Comparison of ENCODE assay signal across 17 mouse cellular contexts in the genomic region with DNA sequence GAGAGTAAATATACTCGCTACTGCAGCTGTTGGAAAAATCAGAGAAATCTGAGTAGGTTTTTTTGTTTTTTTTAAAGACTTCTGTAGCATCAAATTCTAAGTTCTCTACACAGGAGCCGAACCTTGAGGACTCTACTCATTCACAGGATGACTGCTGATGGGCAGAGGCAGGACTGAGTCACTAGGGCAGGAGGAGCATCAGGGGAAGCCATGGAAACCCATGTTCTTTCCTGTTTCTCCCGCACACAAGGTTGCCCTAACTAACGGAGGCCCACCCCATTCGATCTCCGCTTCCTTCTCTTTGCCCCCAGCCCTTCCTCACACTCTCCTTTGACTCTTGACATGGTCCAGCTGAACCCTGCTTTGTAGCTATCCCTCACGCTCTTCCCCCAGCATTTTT. TPM values are rescaled to one million over a fixed set of nuclear protein-coding genes. Genes with fewer than 3 reads are reported as not detected.
A peak's percentile ranks its signal among the peaks of the same experiment; 100 is the strongest.
DNase-seq lines count a peak whose midpoint lies in the region; ATAC-seq and TF ChIP-seq lines count a peak whose summit lies in the region.
"Had no signal": no experiment of that assay in that cellular context is flagged by ENCODE, and none has a peak within 500 bp of the region (broad histone marks: within the 10 kb centered on the region; RNA-seq: fewer than 3 reads in every experiment).

No protein-coding gene starts in this region.

- intact Hi-C loops in heart, postnatal 36 days (cut with DNase I), result no loop called here

- H3K4me2 ChIP-seq in heart, embryonic 11.5 days, result no peak overlapping the region
- no peak overlapping the region for H3K4me2 ChIP-seq in limb, embryonic 13.5 days (replicated peaks)
- H3K4me2 ChIP-seq: limb, embryonic 15.5 days; neural tube, embryonic 12.5 days had no signal

- H3K36me3 ChIP-seq in heart, embryonic 11.5 days (ENCODE audit: control insufficient read depth, insufficient read depth, low read length), result peaks cover 48% of the 10 kb centered on the region
- peaks cover 61% of the 10 kb centered on the region for H3K36me3 ChIP-seq in limb, embryonic 13.5 days
- H3K36me3 ChIP-seq in limb, embryonic 10.5 days, result peaks cover 51% of the 10 kb centered on the region
- peaks cover 30% of the 10 kb centered on the region for H3K36me3 ChIP-seq in small intestine, adult 2 months (ENCODE audit: control insufficient read depth, insufficient read depth, low read length)

- no peaks in the 10 kb centered on the region for H3K27me3 ChIP-seq in heart, embryonic 11.5 days (ENCODE audit: control insufficient read depth, insufficient read depth, low read length)
- no peaks in the 10 kb centered on the region for H3K27me3 ChIP-seq in limb, embryonic 13.5 days
- H3K27me3 ChIP-seq in limb, embryonic 10.5 days (ENCODE audit: low read depth, poor library complexity, severe bottlenecking), result no peaks in the 10 kb centered on the region
- no peaks in the 10 kb centered on the region for H3K27me3 ChIP-seq in small intestine, adult 2 months (ENCODE audit: control insufficient read depth, insufficient read depth, low read length)
- H3K27me3 ChIP-seq: limb, embryonic 15.5 days; neural tube, embryonic 12.5 days had no signal

- no peak overlapping the region for H3K4me3 ChIP-seq in heart, embryonic 11.5 days (ENCODE audit: low read depth, low read length)
- H3K4me3 ChIP-seq in limb, embryonic 13.5 days, result no peak overlapping the region
- no peak overlapping the region for H3K4me3 ChIP-seq in limb, embryonic 10.5 days
- no peak overlapping the region for H3K4me3 ChIP-seq in brown adipose tissue, adult 24 weeks (ENCODE audit: insufficient read depth, low read depth, low read length)
- no peak overlapping the region for H3K4me3 ChIP-seq in small intestine, adult 2 months (ENCODE audit: low read depth, low read length)
- H3K4me3 ChIP-seq: limb, embryonic 15.5 days; midbrain, embryonic 10.5 days; neural tube, embryonic 12.5 days had no signal

- 0 out of 2 replicates have a peak overlapping the region, but pooled peaks have one; percentile 16 for H3K9ac ChIP-seq in heart, embryonic 11.5 days (ENCODE audit: low read depth, low read length)
- H3K9ac ChIP-seq in limb, embryonic 13.5 days, result no peak overlapping the region
- H3K9ac ChIP-seq: limb, embryonic 15.5 days; neural tube, embryonic 12.5 days had no signal

- ATAC-seq in heart, embryonic 11.5 days (replicated peaks; ENCODE audit: insufficient number of reproducible peaks, low FRiP score, low TSS enrichment), result no peak
- no peak for ATAC-seq in limb, embryonic 13.5 days (ENCODE audit: low FRiP score, low read depth)
- ATAC-seq: hindbrain, embryonic 16.5 days had no signal

- H3K9me3 ChIP-seq in heart, embryonic 11.5 days (replicated peaks; ENCODE audit: control insufficient read depth, low read length), result peaks cover 3% of the 10 kb centered on the region; the same call in 1 of the 2 replicates
- peaks cover 8% of the 10 kb centered on the region for H3K9me3 ChIP-seq in limb, embryonic 13.5 days
- peaks cover 7% of the 10 kb centered on the region for H3K9me3 ChIP-seq in limb, embryonic 10.5 days (replicated peaks)

- H3K4me1 ChIP-seq in heart, embryonic 11.5 days (ENCODE audit: control insufficient read depth, insufficient read depth, low read length), result peaks cover 53% of the 10 kb centered on the region
- peaks cover 61% of the 10 kb centered on the region for H3K4me1 ChIP-seq in limb, embryonic 13.5 days
- H3K4me1 ChIP-seq in limb, embryonic 10.5 days, result peaks cover 38% of the 10 kb centered on the region
- H3K4me1 ChIP-seq in brown adipose tissue, adult 24 weeks (ENCODE audit: control insufficient read depth, insufficient read depth, insufficient read length, low read length), result peaks cover 43% of the 10 kb centered on the region
- peaks cover 20% of the 10 kb centered on the region for H3K4me1 ChIP-seq in small intestine, adult 2 months (ENCODE audit: control insufficient read depth, insufficient read depth, insufficient read length, low read length)

- no peak for TF ChIP-seq POLR2A in small intestine, adult 2 months (IDR thresholded peaks at IDR 0.05; ENCODE audit: low read depth, low read length)

- 77% methylated on average over 7 of the region's 7 CpGs for WGBS in heart, embryonic 11.5 days (ENCODE audit: insufficient replicate concordance)
- WGBS in limb, embryonic 13.5 days, result 90% methylated on average over 7 of the region's 7 CpGs
- 93% methylated on average over 7 of the region's 7 CpGs for WGBS in limb, embryonic 10.5 days
- WGBS in small intestine, adult 2 months, result 40% methylated on average over 7 of the region's 7 CpGs

- H3K27ac ChIP-seq in heart, embryonic 11.5 days (ENCODE audit: low read depth, low read length), result no peak overlapping the region
- H3K27ac ChIP-seq in limb, embryonic 13.5 days, result 0 out of 2 replicates have a peak overlapping the region, but pooled peaks have one; percentile 3
- H3K27ac ChIP-seq in limb, embryonic 10.5 days, result no peak overlapping the region
- peak overlapping the region; percentile 21; the same call in 1 of the 2 replicates for H3K27ac ChIP-seq in brown adipose tissue, adult 24 weeks (replicated peaks; ENCODE audit: low read depth, low read length)
- H3K27ac ChIP-seq in small intestine, adult 2 months (ENCODE audit: insufficient read depth, low read depth, low read length), result peak overlapping the region; percentile 99
- H3K27ac ChIP-seq: neural tube, embryonic 12.5 days had no signal

- no peak for DNase-seq in heart, postnatal 36 days
- no peak for DNase-seq in limb, embryonic 10.5 days (ENCODE audit: low spot score)
- no peak for DNase-seq in left cerebral cortex, adult 9 months (ENCODE audit: low spot score in 2 of 2)
- DNase-seq in yolk sac, embryonic 10.5 days (ENCODE audit: low spot score), result no peak
- DNase-seq: cerebellum, postnatal 10 days; gastrocnemius, postnatal 10 days; kidney, adult 2 months; kidney, postnatal 14 days; spleen, adult 18-20 months had no signal

- TF ChIP-seq CTCF in small intestine, adult 2 months (IDR thresholded peaks at IDR 0.05; ENCODE audit: extremely low read depth, insufficient read length, insufficient replicate concordance, low read depth, low read length), result no peak

RNA-seq across cellular contexts. Expression of a gene that starts 10.5 kb away (rescaled TPM):
- polyA plus RNA-seq in heart, embryonic 11.5 days (2014; fragmentation: Nextera tagmentation; extraction: Ambion mirVana), result 4,955 and 5,093 TPM in 2 replicates
- over 10,000 TPM; 11,452 to 11,878 TPM for total RNA-seq in heart, postnatal 36 days (2021)
- 775 and 786 TPM in 2 replicates for polyA plus RNA-seq in limb, embryonic 13.5 days (2015; fragmentation: Nextera tagmentation; extraction: Ambion mirVana)
- 252 and 286 TPM in 2 replicates for polyA plus RNA-seq in limb, embryonic 10.5 days (2016; fragmentation: Nextera tagmentation; extraction: Ambion mirVana)
- polyA plus RNA-seq in brown adipose tissue, adult 24 weeks (2012; ENCODE audit: insufficient read depth, insufficient read length, missing spikeins), result 270 and 325 TPM in 2 replicates
- 146 and 242 TPM in 2 replicates for polyA plus RNA-seq in small intestine, adult 2 months (2012; rRNA removed)

Comparison
In these comparisons a context has a peak if more than half of its experiments do, and no peak if none do; other contexts are left out.
1. H3K27ac ChIP-seq: peak in limb, embryonic 13.5 days (single experiment), brown adipose tissue, adult 24 weeks (single experiment) and small intestine, adult 2 months (single experiment); none in heart, embryonic 11.5 days (single experiment) and limb, embryonic 10.5 days (single experiment).